Mouse (Mus musculus) cerebellum, adult 11-12 months (tissue): ENCODE measurements around the gene Mllt10.
"Not testable (repeated sequence)": the region's sequence is repeated elsewhere in the genome, so short reads cannot be mapped to it uniquely, and the experiment has no call there.

Source experiments
- DNase-seq: peaks from one replicate; pipeline ENCODE4 v3.0.0; 2022

The Mllt10 gene

GRCm38 (mm10) chr2:18052581-18052980 lies 2.5 kb upstream of the Mllt10 start:
- DNase-seq, result no peak

- DNase-seq, result no peak
Measured at GRCm38 (mm10) chr2:18053243-18053950, 1.6 kb upstream of the Mllt10 start.

- DNase-seq, result no peak
Measured at GRCm38 (mm10) chr2:18053951-18054530, 996 bp upstream of the Mllt10 start.

- peak; percentile 96 for DNase-seq
Measured at GRCm38 (mm10) chr2:18055929-18056785, 1.1 kb downstream of the Mllt10 start.

GRCm38 (mm10) chr2:18056786-18057255 lies 1.8 kb downstream of the Mllt10 start:
- DNase-seq, result peak; percentile 92

- peak; percentile 68 for DNase-seq
Measured at GRCm38 (mm10) chr2:18057336-18058145, 2.5 kb downstream of the Mllt10 start.

- DNase-seq, result no peak
Measured at GRCm38 (mm10) chr2:18058146-18058708, 3.2 kb downstream of the Mllt10 start.

GRCm38 (mm10) chr2:18059063-18059462 lies 4.0 kb downstream of the Mllt10 start:
- no peak for DNase-seq

- DNase-seq, result no peak
Measured at GRCm38 (mm10) chr2:18059891-18060290, 4.9 kb downstream of the Mllt10 start.

GRCm38 (mm10) chr2:18060396-18060795 lies 5.4 kb downstream of the Mllt10 start:
- DNase-seq, result no peak

- peak; percentile 86 for DNase-seq
Measured at GRCm38 (mm10) chr2:18063763-18064251, 8.8 kb downstream of the Mllt10 start.

GRCm38 (mm10) chr2:18064356-18064858 lies 9.4 kb downstream of the Mllt10 start:
- DNase-seq, result peak; percentile 97

- peak; percentile 88 for DNase-seq
Measured at GRCm38 (mm10) chr2:18064941-18065707, 10.1 kb downstream of the Mllt10 start.

- no peak for DNase-seq
Measured at GRCm38 (mm10) chr2:18065708-18066030, 10.6 kb downstream of the Mllt10 start.

- no peak for DNase-seq
Measured at GRCm38 (mm10) chr2:18066436-18066835, 11.4 kb downstream of the Mllt10 start.

- no peak for DNase-seq
Measured at GRCm38 (mm10) chr2:18068071-18068796, 13.2 kb downstream of the Mllt10 start.

- no peak for DNase-seq
Measured at GRCm38 (mm10) chr2:18071947-18072346, 16.9 kb downstream of the Mllt10 start.

- peak; percentile 61 for DNase-seq
Measured at GRCm38 (mm10) chr2:18080182-18080860, 25.3 kb downstream of the Mllt10 start.

- not testable (repeated sequence) for DNase-seq
Measured at GRCm38 (mm10) chr2:18087695-18088094, 32.7 kb downstream of the Mllt10 start.

- no peak for DNase-seq
Measured at GRCm38 (mm10) chr2:18093858-18094257, 38.8 kb downstream of the Mllt10 start.
